Mouse (Mus musculus) spleen, postnatal 10 days (tissue): Measurements from ENCODE around the gene Slc22a14.

ENCODE experiments used
- DNase-seq, 2 experiments: peaks; one replicate each; pipeline ENCODE4 v3.0.0; 2021 to 2022; ENCODE audit warnings: low spot score in 2 of 2

Gene Slc22a14

GRCm38 (mm10) chr9:119143372-119143771 is 222.0 kb downstream of the Slc22a14 start:
- DNase-seq, result no peak

DNA sequence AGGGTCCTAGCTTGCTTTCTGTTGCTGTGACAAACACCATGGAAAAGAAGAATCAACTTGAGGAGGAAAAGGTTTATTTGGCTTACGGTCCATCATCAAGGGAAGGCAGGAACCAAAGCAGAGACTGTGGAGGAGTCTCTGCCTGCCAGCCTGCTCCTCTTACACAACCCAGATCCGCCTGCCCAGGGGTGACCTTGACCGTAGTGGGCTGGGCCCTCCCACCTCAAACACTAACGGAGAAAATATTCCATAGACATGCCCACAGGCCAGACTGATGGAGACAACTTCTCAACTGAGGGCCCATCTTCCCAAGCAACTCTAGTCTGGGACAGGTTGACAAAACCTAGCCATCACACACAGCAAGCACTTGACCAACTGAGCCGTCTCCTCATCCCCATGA is 223.3 kb downstream of the Slc22a14 start:
- DNase-seq, result no peak

GRCm38 (mm10) chr9:119138836-119139235 is 226.5 kb downstream of the Slc22a14 start:
- DNase-seq, result no peak

GRCm38 (mm10) chr9:119130692-119131091 is 234.7 kb downstream of the Slc22a14 start:
- no peak for DNase-seq

DNA sequence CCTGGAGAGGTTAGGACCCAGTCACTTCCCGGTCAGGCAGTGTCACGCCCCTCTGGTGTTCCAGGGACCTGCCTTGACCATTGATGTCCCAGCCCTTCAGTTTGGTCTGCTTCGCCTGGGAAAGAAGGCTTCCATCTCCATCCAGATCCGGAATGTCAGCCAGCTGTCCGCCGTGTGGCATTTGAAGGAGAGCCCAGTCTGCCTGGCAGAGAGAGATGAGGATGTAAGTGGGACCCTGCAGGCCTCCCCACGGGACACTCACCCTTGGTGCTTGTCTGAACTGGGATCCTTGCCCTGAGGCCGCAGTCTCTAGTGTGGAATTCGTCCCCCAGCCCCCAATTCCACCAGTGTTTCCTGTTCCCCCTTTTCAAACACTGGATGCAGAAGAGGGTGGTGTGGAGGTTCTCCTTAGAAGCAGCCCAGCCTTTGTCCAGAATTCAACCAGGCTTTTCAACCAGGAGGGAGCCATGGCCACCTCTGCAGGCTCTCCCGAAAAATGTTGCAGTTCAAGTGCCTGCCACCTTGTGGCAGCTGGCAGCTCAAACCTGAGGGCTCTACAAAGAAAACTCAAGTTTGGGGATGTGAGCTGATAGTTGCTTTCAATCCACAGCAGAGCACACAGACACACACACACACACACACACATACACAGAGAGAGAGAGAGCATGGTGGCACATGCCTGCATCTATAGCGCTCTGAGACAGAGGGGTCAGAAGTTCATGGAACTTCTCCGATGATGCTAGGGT is 236.7 kb downstream of the Slc22a14 start:
- DNase-seq, result no peak

DNA sequence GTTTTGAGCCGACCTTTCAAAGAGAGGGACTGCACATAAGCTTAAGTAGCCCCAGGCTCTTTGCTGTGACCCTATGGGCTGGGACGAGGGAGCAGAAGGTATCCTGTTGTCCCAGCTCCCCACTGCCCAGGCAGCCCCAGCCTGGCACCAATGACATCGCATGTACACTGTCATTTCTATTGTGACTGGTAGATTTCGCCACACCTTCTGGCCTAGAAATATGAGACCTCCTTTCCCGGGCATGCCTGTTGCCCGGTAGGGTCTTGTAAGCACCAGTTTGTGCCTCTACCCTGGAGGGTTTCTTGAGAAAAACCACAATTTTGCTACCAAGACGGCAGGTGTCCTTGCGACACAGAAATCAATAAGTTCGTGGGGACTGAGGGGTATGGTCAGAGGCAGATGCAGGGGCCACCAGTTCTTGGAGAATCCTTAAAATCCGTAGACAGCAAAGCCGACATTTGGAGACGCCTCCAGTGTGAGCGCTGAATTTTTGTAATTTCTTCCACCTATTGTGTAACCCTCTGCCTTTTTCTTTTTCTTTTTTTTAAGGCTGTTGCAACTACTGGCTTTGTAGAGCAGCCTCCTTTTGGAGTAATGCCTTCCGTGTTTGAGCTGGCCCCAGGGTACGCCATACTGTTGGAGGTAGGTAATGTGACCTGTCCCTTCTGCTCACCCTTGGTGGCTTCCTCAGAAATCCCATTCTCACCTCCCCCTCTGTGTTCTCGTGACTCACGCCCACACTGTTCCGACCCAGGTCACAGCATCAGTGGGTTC is 242.6 kb downstream of the Slc22a14 start:
- no peak for DNase-seq

DNA sequence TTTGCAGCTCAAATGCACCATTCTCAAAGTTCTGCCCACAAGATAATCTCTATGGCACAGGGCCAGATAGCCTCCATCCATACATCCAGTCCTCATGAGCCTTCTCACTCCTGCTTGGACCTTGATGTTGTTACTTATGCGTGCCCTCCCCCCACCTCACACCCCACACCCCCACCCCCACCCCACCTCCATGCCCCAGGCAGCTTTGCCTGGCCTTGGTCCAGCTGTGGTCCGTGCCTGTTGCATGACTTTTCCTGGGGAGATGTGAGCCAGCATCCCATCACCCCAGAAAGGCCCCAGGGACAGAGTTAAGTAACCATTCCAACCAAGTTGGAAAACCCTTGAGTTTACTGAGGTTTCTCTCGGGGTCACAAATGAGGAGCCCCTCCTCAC is 245.2 kb downstream of the Slc22a14 start:
- no peak for DNase-seq
